Mouse (Mus musculus) spleen, postnatal 14 days (tissue): ENCODE results near the gene Lrrc36.

Experiments
- DNase-seq, 2 experiments: peaks; one replicate each; pipeline ENCODE4 v3.0.0; 2021 to 2022; ENCODE audit warnings: low spot score in 2 of 2

Gene Lrrc36

GRCm38 (mm10) chr8:105431743-105432515 lies 18.6 kb downstream of the Lrrc36 start:
- DNase-seq, result no peak

DNA sequence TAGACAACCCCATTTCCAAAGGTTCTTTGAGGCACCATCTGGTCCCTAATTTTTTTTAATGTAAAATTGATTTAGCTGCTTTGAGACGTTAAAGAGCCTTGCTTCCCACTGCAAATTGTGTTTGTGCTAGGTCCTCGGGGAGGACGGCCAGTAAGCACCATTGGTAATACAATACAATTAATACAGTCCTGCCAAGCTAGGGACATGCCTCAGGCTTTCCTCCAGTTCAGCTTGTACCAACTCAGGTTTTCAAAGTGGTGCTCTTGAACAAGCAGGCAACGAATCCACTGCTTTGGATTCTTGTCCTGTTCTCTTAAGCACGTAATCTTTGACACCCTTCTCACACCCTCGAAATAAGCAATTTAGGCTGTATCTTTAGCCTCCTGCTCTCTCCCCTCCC lies 19.6 kb downstream of the Lrrc36 start:
- no peak for DNase-seq

DNA sequence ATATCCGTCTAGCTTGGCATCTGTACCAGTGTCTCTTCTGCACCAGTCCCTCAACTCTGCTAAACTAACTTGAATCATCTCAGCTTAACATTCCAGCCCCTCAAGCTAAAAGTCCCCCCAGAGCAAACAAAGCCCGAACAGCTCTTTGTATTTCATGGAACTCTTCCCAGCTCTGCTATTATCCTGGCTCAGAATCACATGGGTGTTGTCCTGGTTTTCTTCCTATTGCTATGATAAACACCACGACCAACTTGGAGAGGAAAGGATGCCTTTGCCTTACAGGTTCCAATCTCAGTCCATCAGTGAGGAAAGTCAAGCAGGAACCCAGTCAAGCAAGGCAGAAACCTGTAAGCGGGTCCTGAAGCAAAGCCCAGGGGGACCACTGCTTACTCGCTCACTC lies 20.1 kb downstream of the Lrrc36 start:
- DNase-seq, result no peak

DNA sequence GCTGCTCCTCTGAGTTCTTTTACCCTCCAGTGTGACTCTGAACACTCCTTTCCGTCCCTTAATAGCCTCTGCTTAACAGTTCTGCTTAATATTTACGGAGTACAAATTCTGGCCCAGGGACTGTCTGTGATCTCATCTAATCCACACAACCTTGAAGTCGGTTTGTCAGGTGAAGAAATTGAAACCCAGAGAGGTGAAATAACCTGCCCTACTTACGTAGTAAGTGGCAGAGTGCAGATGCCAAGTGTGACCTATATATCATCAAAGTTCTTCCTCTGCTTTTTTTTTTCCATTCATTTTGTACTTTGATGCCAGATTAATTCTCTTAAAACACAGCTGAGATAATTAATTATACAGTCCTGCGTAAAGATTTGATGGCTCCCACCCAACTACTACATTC lies 20.8 kb downstream of the Lrrc36 start:
- DNase-seq, result no peak

DNA sequence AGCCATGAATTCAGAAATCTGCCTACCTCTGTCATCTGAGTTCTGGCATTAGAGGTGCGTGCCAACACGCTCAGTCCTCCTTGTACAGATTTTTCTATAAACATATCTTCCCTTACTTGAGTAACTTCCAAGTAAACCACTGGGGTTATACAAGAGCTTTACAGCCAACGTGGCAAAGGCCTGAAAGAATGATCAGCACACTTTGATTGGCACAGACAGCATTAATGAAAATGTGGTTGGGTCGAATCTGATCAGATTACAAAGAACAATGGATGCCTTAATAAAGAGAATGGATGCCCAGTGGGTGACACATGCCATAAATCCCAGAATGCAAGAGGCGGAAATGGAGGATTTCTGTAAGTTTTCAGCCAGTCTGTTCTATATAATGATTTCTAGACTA lies 22.8 kb downstream of the Lrrc36 start:
- DNase-seq, result no peak

DNA sequence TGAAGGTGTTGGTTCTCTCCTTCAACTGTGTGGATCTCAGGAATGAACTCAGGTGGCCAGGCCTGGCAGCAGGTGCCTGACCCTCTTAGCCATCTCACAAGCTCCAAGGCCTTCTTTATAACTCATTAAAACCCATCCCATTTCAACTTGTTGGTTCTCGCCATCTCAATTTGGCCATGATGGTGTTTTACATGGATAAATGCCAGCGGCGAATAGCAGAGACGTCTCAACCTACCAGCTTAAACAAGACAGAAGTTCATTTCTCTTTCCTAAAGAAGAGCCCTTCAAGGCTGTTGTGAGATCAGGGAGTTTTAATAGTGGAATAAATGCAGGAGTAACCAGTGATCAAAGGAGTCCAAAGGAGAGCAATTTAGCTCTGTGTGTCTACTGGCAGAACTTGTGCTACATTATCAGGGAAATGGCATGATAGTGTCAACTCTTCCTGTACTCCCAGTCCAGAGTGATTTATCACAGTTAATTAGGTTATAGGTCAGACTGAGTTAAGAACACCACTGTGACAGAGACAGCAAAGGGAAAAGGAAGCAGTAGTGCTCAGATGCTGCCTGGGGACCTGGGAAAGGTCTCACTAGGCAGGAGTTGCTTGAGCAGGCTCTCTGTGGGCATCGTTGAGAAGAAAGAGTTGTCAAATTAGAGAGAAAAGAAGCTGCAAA lies 23.8 kb downstream of the Lrrc36 start:
- no peak for DNase-seq

- DNase-seq, result peak; percentile 18 to 38
These were observed 25.5 kb downstream of the Lrrc36 start for GRCm38 (mm10) chr8:105438865-105439264.

GRCm38 (mm10) chr8:105441433-105441832 lies 28.1 kb downstream of the Lrrc36 start:
- DNase-seq, result peak; percentile 26 to 46

DNA sequence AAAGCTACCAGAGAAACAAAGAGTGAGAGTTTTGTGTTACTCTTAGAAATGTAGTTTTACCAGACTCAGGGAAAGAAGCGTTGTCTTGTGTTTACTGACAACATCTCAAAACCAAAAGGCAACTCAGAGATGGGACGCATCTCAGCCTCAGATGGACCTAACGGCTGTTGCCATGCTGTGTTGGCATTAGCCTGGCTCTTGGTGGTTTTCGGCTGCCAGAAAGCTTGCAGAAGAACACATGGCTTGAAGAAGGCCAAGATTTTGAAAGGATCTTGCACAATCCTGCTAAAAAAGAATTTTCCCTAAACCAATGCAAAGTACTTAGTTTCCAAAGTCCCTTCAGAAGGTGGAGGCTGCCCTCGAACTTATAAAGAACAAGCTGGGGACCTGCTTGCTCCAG lies 29.3 kb downstream of the Lrrc36 start:
- no peak for DNase-seq

DNA sequence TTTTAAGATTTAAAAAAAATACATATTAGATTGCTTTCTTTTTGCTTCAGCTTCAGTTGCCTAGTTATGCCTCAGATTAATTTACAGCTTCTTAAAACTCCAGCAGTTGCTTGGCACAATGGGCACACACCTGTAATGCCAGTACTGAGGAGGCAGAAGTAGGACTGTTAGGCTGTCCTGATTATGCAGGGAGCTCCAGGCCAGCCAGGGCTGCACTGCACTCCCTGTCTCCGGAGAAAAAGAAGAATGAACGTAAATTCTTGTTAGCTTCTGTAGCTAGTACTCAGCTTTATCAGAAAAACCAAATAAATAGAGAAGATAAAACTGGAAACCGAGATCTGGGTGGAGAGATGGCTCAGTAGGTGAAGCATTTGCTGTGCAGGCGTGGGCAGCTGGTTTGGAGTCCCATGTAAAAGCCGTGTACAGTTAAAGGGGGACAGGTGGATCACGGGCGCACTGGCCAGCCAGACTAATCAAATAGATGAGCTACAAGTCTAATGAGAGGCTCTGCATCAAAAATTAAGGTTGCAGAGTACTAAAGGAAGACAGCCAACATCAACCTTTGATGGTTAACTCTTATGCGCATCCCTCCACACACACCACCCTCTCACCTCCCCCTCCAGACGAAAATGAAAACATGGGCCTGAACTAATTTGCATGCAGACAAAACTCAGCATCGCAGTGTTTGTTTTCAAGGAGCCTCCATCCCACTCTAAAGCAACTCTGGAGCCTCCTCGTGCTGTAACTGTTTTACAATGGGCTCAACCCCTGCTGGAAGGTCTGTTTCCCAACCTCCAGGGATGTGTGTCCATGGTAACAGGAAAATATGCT lies 32.1 kb downstream of the Lrrc36 start:
- DNase-seq, result no peak

GRCm38 (mm10) chr8:105446127-105446552 lies 32.8 kb downstream of the Lrrc36 start:
- no peak for DNase-seq

DNA sequence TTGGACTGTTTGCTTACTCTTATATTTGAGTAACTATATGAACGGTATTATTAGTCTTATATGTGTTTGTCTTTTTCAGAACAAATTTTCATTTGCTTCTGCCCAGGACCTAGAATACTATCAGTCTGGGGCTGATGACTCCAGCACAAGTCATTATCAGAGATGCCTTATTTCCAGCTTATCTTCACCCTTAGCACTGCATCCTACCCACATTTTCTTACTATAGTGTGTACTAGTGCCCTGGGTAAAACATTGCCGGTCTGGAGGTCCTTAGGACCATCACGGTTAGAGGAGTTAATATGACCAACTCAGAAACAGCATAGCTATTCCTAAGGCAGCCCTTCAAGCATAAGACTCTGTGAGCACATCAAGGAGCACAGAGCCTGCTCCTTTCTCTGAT lies 34.8 kb downstream of the Lrrc36 start:
- DNase-seq, result no peak

GRCm38 (mm10) chr8:105448596-105448995 lies 35.2 kb downstream of the Lrrc36 start:
- no peak for DNase-seq

DNA sequence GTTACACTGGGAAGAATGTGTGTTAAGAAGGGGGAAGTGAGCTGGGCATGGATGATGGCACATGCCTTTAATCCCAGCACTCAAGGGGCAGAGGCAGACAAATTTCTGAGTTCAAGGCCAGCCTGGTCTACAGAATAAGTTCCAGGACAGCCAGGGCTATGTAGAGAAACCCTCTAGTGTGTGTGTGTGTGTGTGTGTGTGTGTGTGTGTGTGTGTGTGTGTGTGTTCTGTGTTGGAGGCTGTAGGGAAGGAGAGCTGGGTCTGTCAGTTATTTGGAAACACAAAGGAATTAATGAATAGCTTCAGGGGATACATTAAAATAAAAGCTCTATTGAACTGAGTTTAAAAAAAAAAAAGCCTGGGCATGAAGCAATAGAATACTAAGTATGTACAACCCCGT lies 37.6 kb downstream of the Lrrc36 start:
- DNase-seq, result no peak

GRCm38 (mm10) chr8:105451903-105452603 lies 38.7 kb downstream of the Lrrc36 start:
- no peak for DNase-seq

GRCm38 (mm10) chr8:105453296-105453695 lies 39.9 kb downstream of the Lrrc36 start:
- no peak for DNase-seq

DNA sequence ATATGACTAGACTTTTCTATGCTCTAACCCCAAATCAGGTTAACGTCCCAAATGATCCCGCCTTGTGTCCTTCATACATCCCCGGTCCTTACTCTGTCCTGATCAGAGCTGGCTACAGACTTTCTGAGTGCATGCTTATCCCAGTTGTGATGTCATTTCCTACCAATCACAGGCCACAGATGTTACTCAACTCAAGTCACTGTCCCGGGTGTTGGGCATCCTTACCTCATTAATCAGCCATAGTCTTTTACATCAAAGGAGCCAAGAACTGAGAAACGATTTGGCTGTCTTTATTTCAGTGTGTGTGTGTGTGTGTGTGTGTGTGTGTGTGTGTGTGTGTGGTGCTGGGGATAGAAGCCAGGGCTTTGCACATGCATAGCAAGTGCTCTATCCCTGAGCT lies 40.7 kb downstream of the Lrrc36 start:
- no peak for DNase-seq

GRCm38 (mm10) chr8:105455218-105455617 lies 41.8 kb downstream of the Lrrc36 start:
- no peak for DNase-seq

GRCm38 (mm10) chr8:105461085-105461803 lies 47.9 kb downstream of the Lrrc36 start:
- no peak for DNase-seq

- DNase-seq, result no peak
These were observed 51.2 kb downstream of the Lrrc36 start for GRCm38 (mm10) chr8:105464595-105464994.

DNA sequence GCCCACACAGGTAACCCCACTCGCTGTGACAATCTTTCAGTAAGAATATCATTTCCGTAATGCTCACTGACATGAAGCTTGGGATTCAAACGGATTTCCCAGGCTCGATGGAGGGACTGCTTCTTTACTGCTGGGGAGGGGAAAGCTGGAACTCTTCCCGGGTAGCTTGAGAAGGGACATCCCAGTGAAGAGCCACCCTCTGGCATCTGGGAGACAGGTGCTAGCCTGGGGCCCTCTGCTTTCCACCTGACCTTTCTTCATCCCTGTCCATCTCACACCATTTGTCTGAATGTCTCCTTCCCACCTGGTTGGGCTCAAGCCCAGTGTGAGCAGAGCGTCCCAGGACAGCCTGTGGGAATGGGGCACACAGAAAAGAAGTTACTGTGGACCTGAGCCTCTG lies 52.9 kb downstream of the Lrrc36 start:
- DNase-seq, result no peak
